Mouse (Mus musculus): ENCODE measurements around the gene Ddx49.

The Ddx49 gene

GRCm38 (mm10) chr8:70302358-70302890 is at the start of gene Ddx49, which contains the start of gene Cope:
Ddx49 (minus strand) TSS chr8:70302489.
Cope (plus strand) TSS chr8:70302518.
- DNase-seq, result peak; percentile 94

- DNase-seq, result no peak
These were observed 49.7 kb upstream of the Ddx49 start for GRCm38 (mm10) chr8:70352000-70352384.

- DNase-seq, result no peak
These were observed 49.0 kb upstream of the Ddx49 start for GRCm38 (mm10) chr8:70351035-70351999.

- DNase-seq, result no peak
These were observed 45.7 kb upstream of the Ddx49 start for GRCm38 (mm10) chr8:70347860-70348420.

GRCm38 (mm10) chr8:70347443-70347842 is 45.2 kb upstream of the Ddx49 start:
- DNase-seq, result no peak

GRCm38 (mm10) chr8:70344279-70344678 is 42.0 kb upstream of the Ddx49 start:
- DNase-seq, result no peak

- no peak for DNase-seq
These were observed 41.4 kb upstream of the Ddx49 start for GRCm38 (mm10) chr8:70343696-70344095.

GRCm38 (mm10) chr8:70343076-70343475 is 40.8 kb upstream of the Ddx49 start:
- no peak for DNase-seq

- no peak for DNase-seq
These were observed 39.7 kb upstream of the Ddx49 start for GRCm38 (mm10) chr8:70342007-70342406.

GRCm38 (mm10) chr8:70340659-70341058 is 38.4 kb upstream of the Ddx49 start:
- DNase-seq, result no peak

GRCm38 (mm10) chr8:70338931-70339330 is 36.6 kb upstream of the Ddx49 start:
- DNase-seq, result no peak

GRCm38 (mm10) chr8:70332878-70333202 is 30.6 kb upstream of the Ddx49 start:
- no peak for DNase-seq

GRCm38 (mm10) chr8:70332070-70332877 is 30.0 kb upstream of the Ddx49 start:
- peak; percentile 82 for DNase-seq

GRCm38 (mm10) chr8:70331526-70331925 is 29.2 kb upstream of the Ddx49 start:
- DNase-seq, result peak; percentile 47

GRCm38 (mm10) chr8:70330741-70331364 is 28.6 kb upstream of the Ddx49 start:
- DNase-seq, result peak; percentile 76

- peak; percentile 48 for DNase-seq
These were observed 27.8 kb upstream of the Ddx49 start for GRCm38 (mm10) chr8:70329835-70330740.

GRCm38 (mm10) chr8:70329124-70329834 is 27.0 kb upstream of the Ddx49 start, which contains the start of gene Gdf1:
Gdf1 (plus strand) TSS chr8:70329817.
- DNase-seq, result no peak

- no peak for DNase-seq
These were observed 25.2 kb upstream of the Ddx49 start for GRCm38 (mm10) chr8:70327512-70327911.

- DNase-seq, result no peak
These were observed 21.4 kb upstream of the Ddx49 start for GRCm38 (mm10) chr8:70323716-70324115.

GRCm38 (mm10) chr8:70317872-70318271 is 15.6 kb upstream of the Ddx49 start:
- no peak for DNase-seq

All from right cerebral cortex, postnatal 14 days (tissue).